Mouse (Mus musculus) heart, embryonic 14.5 days (tissue): Measurements from ENCODE around the gene Rasgrp3. TPM values are rescaled to one million over a fixed set of nuclear protein-coding genes. Genes with fewer than 3 reads are reported as not detected.

Source experiments
- ATAC-seq: fragments of 200-750 bp; cut with Nextera tagmentation; 2 replicates; pipeline ENCODE4 v1.8.0; 2017; ENCODE audit warnings: low read depth, moderate TSS enrichment; ENCODE audit not compliant: insufficient number of reproducible peaks, insufficient read depth, low FRiP score
- H3K27ac ChIP-seq, 2 experiments: fragments of 200-500 bp in 1 of 2; fragments of 300-500 bp in 1 of 2; sonication (generic) in 1 of 2; replicated peaks in 1 of 2; 2 replicates each; pipeline ENCODE4 v1.5.1; 2012 to 2014; ENCODE audit warnings: low read depth in 2 of 2, low read length in 2 of 2, control low read depth in 1 of 2, mild to moderate bottlenecking in 1 of 2, mixed read lengths in 1 of 2; ENCODE audit not compliant: control insufficient read depth in 1 of 2, insufficient read depth in 1 of 2
- H3K27me3 ChIP-seq: fragments of 300-500 bp; sonication (generic); 2 replicates; pipeline ENCODE4 v1.6.1; 2014; ENCODE audit warnings: mild to moderate bottlenecking, low read length, control low read depth; ENCODE audit not compliant: control insufficient read depth, insufficient read depth
- H3K36me3 ChIP-seq: fragments of 300-500 bp; sonication (generic); 2 replicates; pipeline ENCODE4 v1.6.1; 2014; ENCODE audit warnings: mild to moderate bottlenecking, control low read depth, low read length, mixed read lengths; ENCODE audit not compliant: control insufficient read depth, insufficient read depth
- H3K4me1 ChIP-seq, 2 experiments: fragments of 200-500 bp in 1 of 2; fragments of 300-500 bp in 1 of 2; sonication (generic) in 1 of 2; 2 replicates each; pipeline ENCODE4 v1.6.1; 2012 to 2014; ENCODE audit warnings: low read length in 2 of 2, control low read depth in 1 of 2, mixed read lengths in 1 of 2; ENCODE audit not compliant: control insufficient read depth in 2 of 2, insufficient read depth in 2 of 2
- H3K4me2 ChIP-seq: fragments of 300-500 bp; sonication (generic); 2 replicates; pipeline ENCODE4 v1.6.1; 2014; ENCODE audit warnings: mild to moderate bottlenecking, low read length
- H3K4me3 ChIP-seq, 2 experiments: fragments of 200-500 bp in 1 of 2; fragments of 300-500 bp in 1 of 2; sonication (generic) in 1 of 2; 2 replicates each; pipeline ENCODE4 v1.5.1; 2012 to 2014; ENCODE audit warnings: low read length in 2 of 2, mild to moderate bottlenecking in 2 of 2, control low read depth in 1 of 2, low read depth in 1 of 2, moderate library complexity in 1 of 2; ENCODE audit not compliant: control insufficient read depth in 1 of 2, insufficient read depth in 1 of 2
- H3K9ac ChIP-seq: fragments of 300-500 bp; sonication (generic); 2 replicates; pipeline ENCODE4 v1.6.1; 2014; ENCODE audit warnings: mild to moderate bottlenecking, low read length
- H3K9me3 ChIP-seq: fragments of 300-500 bp; sonication (generic); 2 replicates; pipeline ENCODE4 v1.6.1; 2016; ENCODE audit warnings: low read length, control low read depth; ENCODE audit not compliant: control insufficient read depth
- WGBS: fragments of 180-500 bp; shearing (Covaris S2); extraction: QIAGEN DNeasy Blood & Tissue Kit; methylation state at CpG from one replicate; pipeline ENCODE4 v1.1.7; 2014; 5-methylcytosine and 5-hydroxymethylcytosine counted together
- polyA plus RNA-seq: library from polyadenylated mRNA; unstranded; fragments of >200 nt; fragmentation: Nextera tagmentation; extraction: Ambion mirVana; gene quantifications from 2 replicates; pipeline ENCODE4 v1.2.1, GENCODE M21; 2014

Gene Rasgrp3
- polyA plus RNA-seq, 1 experiment from 2014 or later = 24.3 TPM

DNA sequence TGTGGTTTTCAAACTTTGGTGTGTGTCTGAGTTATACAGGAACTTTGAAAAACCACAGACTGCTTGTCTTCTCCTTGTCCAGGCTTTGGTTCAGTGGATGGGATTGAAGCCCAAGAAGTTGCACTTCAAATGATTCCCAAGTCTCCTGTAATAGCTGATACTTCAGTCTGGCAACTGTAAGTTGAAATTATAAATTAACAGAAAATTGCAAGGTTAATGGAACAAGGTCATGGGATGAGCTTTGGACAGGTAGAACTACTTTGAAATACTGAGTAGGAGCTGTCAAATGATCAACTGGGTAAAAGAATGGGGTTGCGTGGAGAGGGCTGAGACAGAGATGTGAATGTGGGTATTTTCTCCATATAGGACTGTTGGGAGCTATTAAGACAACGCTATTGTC lies 122.3 kb downstream of the Rasgrp3 start:
- no peaks in the 10 kb centered on the region for H3K27me3 ChIP-seq
- no peak overlapping the region for H3K4me2 ChIP-seq
- H3K9me3 ChIP-seq = no peaks in the 10 kb centered on the region
- H3K36me3 ChIP-seq = no peaks in the 10 kb centered on the region
- no peak overlapping the region for H3K9ac ChIP-seq
- H3K27ac ChIP-seq = no peak overlapping the region
- H3K4me3 ChIP-seq = no peak overlapping the region
- 93% methylated on average over 2 of the region's 2 CpGs for whole genome bisulfite sequencing
- ATAC-seq = no peak
- H3K4me1 ChIP-seq = no peaks in the 10 kb centered on the region

DNA sequence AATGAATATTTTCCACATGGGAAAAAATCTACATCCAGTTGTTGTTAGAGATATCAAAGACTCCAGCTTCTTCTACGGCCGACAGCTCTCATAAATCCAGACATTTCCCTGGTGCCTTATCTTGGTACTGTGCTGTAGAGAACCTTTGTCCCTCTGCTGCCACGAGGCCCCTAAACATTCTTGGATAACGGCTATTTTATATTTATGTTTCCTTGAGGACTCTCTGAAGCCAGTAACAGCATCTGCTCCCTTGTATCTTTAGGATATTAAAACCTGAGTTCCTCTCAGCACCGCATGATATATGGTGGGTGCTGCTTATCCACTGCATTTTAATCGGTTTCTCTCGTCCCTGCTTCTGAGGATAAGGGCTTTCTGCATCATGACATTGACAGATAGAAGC lies 139.9 kb downstream of the Rasgrp3 start:
- ATAC-seq = no peak
- 35% methylated on average over 7 of the region's 7 CpGs for WGBS
- Histone ChIP-seq H3K9ac (no peak overlapping the region), H3K27me3 (no peaks in the 10 kb centered on the region), H3K4me1 (0 out of 4 replicates have a peak, but pooled peaks cover 0 to 3% of the 10 kb centered on the region in 2 experiments), H3K4me2 (no peak overlapping the region), H3K27ac (no peak overlapping the region), H3K4me3 (no peak overlapping the region), H3K36me3 (no peaks in the 10 kb centered on the region), H3K9me3 (no peaks in the 10 kb centered on the region)

Other genes starting within 250 kb of the Rasgrp3 start
- 7.2 and 8.8 TPM in 2 replicates for gene Fam98a, start 116.0 kb downstream of the Rasgrp3 start, polyA plus RNA-seq